25 mouse cellular contexts compared by ENCODE assay signal in genomic region chr13:98879422-98879821, GRCm38 (mm10).
"Had no signal": no experiment of that assay in that cellular context is flagged by ENCODE, and none has a peak within 500 bp of the region (broad histone marks: within the 10 kb centered on the region; RNA-seq: fewer than 3 reads in every experiment).

No protein-coding gene starts in this region.

- DNase-seq: gastrocnemius, postnatal 14 days; gastrocnemius, postnatal 36 days; heart, adult 2 months; heart, postnatal 14 days; heart, postnatal 36 days; kidney, adult 11 months; kidney, adult 2 months; kidney, adult 9 months; kidney, postnatal 14 days; kidney, postnatal 36 days; layer of hippocampus, postnatal 36 days; left cerebral cortex, postnatal 4 days had no signal

- H3K9ac ChIP-seq: heart, embryonic 13.5 days; heart, embryonic 15.5 days; hindbrain, embryonic 13.5 days; hindbrain, embryonic 15.5 days; kidney, embryonic 15.5 days; limb, embryonic 13.5 days; limb, embryonic 15.5 days; liver, embryonic 12.5 days; liver, embryonic 14.5 days had no signal

- ATAC-seq: hindbrain, postnatal 0 days; intestine, embryonic 16.5 days; liver, embryonic 12.5 days had no signal

- H3K4me2 ChIP-seq: heart, embryonic 11.5 days; heart, embryonic 13.5 days; heart, embryonic 15.5 days; hindbrain, embryonic 13.5 days; hindbrain, embryonic 15.5 days; kidney, embryonic 15.5 days; limb, embryonic 13.5 days; limb, embryonic 15.5 days; liver, embryonic 12.5 days had no signal

- H3K4me3 ChIP-seq: heart, adult 2 months; heart, embryonic 13.5 days; heart, embryonic 15.5 days; hindbrain, embryonic 13.5 days; hindbrain, embryonic 15.5 days; kidney, embryonic 15.5 days; limb, embryonic 13.5 days; limb, embryonic 15.5 days; liver, embryonic 12.5 days had no signal

- H3K27me3 ChIP-seq: heart, embryonic 13.5 days; heart, embryonic 15.5 days; hindbrain, embryonic 13.5 days; hindbrain, embryonic 15.5 days; kidney, embryonic 15.5 days; limb, embryonic 13.5 days; limb, embryonic 15.5 days; liver, embryonic 12.5 days had no signal

- H3K4me1 ChIP-seq: hindbrain, embryonic 13.5 days; kidney, embryonic 15.5 days; limb, embryonic 13.5 days; limb, embryonic 15.5 days; liver, embryonic 12.5 days had no signal

- H3K9me3 ChIP-seq: heart, embryonic 13.5 days; heart, embryonic 15.5 days; hindbrain, embryonic 13.5 days; hindbrain, embryonic 15.5 days; kidney, embryonic 15.5 days; limb, embryonic 13.5 days; limb, embryonic 15.5 days; liver, embryonic 12.5 days had no signal

- H3K27ac ChIP-seq: heart, embryonic 13.5 days; heart, embryonic 15.5 days; hindbrain, embryonic 13.5 days; hindbrain, embryonic 15.5 days; hindbrain, postnatal 0 days; kidney, embryonic 15.5 days; kidney, postnatal 0 days; limb, embryonic 13.5 days; limb, embryonic 15.5 days; liver, embryonic 12.5 days; liver, embryonic 14.5 days had no signal
